Mouse (Mus musculus): ENCODE data around the gene Tekt4.

Gene Tekt4

GRCm38 (mm10) chr17:25432433-25433181, 21.8 kb upstream of the Tekt4 start:
- DNase-seq (ENCODE audit: low spot score): no peak

DNA sequence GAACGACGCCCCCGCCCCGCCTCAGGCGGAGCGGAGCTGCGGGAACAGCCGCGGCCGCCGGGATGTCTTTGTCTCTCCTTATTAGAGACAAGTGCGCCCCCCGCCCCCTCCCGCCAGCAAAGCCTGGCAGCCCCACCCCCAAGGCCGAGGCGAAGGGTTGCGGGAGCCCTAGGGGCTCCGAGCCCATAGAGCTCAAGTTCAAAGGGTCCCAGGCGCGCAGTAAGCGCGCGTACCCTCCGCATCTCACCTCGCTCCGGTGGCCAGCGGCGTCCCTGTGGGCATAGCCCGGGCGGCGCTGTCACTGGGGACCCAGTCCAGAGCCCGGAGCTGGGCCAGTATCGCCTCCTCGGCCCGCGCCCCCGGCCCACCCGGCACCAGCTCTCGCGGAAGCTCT, 21.2 kb upstream of the Tekt4 start:
- DNase-seq (ENCODE audit: low spot score): no peak

GRCm38 (mm10) chr17:25433617-25434606, 20.5 kb upstream of the Tekt4 start, which contains the start of gene Cacna1h:
Cacna1h (minus strand) TSS chr17:25433783.
- DNase-seq (ENCODE audit: low spot score): no peak

GRCm38 (mm10) chr17:25441417-25441816, 13.0 kb upstream of the Tekt4 start:
- DNase-seq (ENCODE audit: low spot score): no peak

- no peak for DNase-seq (ENCODE audit: low spot score)
Measured at GRCm38 (mm10) chr17:25442889-25443288, 11.5 kb upstream of the Tekt4 start.

DNA sequence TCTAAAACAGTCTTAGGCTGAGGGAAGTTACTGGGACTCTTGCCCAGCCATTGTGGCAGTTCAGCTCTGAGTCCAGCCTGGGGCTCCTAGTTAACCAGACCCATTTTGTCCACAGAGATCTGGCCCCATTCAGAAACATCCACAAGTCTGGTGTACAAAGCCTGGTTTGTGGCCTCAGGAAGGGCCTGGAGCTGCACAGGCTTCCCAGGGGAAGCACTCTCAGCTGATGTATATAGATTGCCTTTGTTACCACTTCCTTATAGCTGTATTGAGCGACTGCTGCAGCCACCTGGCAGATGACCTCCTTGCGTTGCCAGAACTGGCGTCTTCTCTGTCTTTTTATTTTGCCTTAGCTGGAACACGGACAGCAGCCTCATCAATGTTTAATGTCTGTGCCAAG, 9.3 kb upstream of the Tekt4 start:
- DNase-seq (ENCODE audit: low spot score): no peak

GRCm38 (mm10) chr17:25445841-25446240, 8.6 kb upstream of the Tekt4 start:
- no peak for DNase-seq (ENCODE audit: low spot score)

- no peak for DNase-seq (ENCODE audit: low spot score)
Measured at GRCm38 (mm10) chr17:25447865-25448264, 6.5 kb upstream of the Tekt4 start.

GRCm38 (mm10) chr17:25450329-25450728, 4.1 kb upstream of the Tekt4 start:
- DNase-seq (ENCODE audit: low spot score): no peak

DNA sequence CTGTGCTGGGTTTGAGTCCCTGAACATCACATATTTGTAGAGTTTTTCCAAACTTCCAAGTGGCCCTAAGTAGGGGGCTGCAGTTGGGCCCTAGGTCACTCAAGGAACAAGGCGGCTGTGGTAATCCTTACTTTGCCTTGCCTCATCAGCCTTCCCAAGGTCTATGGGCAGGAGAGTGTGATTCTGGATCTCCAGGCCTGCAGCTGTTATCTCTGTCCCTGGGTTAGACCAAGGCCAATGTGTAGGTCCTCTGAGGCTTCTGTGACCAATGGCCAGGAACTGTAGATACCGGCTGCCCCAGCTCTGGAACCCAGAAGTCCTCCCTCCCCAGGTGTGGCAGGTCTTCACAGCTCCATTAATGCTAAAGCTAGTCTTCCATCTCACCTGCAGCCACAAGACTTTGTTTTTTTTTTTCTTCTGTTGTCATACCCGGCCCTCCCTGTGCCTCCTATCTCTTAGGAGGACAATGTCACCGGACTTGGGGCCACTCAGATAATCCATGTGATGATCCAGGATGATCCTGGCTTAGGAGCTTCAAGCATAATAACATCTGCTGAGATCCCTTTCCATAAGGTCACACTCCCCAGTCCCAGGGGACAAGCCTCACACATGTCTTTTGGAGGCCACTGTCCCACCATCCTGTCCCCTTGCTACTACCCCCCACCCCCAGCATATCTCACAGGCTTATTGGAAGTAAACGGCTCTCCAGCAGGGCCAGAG, 2.0 kb upstream of the Tekt4 start:
- no peak for DNase-seq (ENCODE audit: low spot score)

DNA sequence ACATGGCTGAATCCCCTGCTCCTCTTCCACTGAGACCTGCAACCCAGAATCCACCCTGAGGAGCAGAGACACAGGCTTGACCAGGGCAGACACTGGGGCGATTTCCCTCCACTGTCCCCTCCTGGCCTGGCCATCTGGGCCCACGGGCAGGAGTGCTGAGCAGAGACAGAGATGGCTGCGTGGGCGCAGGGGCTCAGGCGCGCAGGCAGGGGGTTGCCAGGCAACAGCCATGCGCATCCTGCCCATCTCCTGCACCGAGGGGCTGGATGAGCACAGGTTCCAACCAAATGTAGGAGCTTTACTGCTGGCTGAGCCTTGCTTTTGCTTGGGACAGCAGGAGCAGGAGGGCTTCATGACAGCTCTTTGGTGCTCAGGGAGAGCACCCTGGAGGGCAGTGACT, 2.1 kb downstream of the Tekt4 start:
- DNase-seq (ENCODE audit: low spot score): no peak

DNA sequence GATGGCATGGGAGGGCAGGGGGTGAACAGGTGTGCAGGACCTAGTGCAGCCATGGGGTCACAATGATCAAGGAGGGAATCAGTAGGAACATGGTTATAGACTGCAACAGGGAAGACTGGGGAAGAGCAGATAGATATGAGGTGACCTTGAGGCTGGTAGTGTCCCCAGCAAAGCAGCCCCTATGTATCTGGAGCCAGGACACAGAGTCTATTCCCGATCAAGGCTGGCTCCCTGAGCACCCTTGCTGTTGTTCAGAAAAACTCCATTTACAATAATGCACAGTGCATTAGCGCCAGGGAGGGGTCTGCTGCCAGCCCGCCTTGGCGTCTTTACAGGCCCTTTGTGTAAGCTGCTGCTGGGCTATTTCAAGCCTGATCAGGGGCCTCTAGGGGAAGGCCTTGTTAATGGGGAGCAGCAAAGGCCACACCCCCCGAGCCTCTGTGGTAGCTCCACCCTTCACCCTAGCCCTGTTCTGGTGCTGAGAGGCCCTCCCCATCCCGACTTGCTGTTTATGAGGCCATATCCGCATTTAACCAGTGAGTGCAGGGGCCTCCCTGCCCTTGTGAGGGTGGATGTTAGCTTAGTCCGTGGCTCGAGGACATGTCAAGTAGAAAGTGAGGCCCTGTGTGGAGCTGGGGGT, 7.9 kb downstream of the Tekt4 start:
- no peak for DNase-seq (ENCODE audit: low spot score)

DNA sequence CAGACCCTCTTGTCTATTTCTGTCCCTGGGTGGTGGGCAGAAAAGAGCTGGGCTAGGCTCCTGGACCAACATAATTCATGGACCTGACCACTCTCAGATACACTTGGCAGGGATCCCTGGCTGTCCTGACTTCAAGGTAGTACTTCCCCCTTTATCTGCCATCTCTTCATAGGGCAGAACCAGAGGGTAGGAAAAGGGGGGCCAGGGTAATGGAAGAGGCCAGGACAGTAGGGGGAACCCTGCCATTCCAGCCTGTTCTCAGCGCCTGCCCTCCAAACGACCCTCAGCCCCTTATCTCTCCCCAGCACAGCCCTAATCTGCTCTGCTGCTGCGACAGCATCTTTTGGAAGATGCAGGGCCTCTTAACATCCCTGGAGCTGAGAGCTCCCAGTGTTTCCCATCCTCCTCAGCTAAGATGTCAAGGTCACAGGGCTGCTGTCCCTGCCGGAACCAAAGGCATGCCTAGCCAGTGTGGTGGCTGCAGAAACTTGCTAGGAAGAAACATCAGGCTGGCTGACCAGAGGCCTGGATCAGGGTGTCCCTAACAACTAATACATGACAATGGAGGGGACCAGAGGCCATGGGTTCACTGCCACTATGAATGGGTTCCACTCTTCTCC, 9.0 kb downstream of the Tekt4 start:
- no peak for DNase-seq (ENCODE audit: low spot score)

DNA sequence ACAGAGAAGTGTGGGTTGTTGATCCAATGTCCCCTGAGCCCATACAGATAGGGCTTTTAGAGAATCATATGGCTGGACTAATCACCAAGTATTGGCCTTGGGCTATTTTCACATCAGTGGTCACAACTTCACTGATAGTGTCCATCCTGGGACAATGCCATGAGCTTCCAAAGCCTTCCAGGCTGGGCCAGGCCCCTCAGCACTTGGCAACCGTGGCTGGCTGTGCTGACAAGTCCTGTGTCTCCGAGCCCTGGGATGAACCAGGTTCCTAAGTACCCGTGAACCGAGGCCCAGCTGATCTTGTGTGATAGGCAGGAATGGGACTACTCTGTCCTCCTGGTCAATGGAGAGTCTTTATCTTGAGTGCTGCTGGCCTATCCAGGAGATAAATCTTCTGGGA, 9.7 kb downstream of the Tekt4 start:
- no peak for DNase-seq (ENCODE audit: low spot score)

- no peak for DNase-seq (ENCODE audit: low spot score)
Measured at GRCm38 (mm10) chr17:25466257-25466656, 11.8 kb downstream of the Tekt4 start.

GRCm38 (mm10) chr17:25467781-25468180, 13.4 kb downstream of the Tekt4 start:
- no peak for DNase-seq (ENCODE audit: low spot score)

DNA sequence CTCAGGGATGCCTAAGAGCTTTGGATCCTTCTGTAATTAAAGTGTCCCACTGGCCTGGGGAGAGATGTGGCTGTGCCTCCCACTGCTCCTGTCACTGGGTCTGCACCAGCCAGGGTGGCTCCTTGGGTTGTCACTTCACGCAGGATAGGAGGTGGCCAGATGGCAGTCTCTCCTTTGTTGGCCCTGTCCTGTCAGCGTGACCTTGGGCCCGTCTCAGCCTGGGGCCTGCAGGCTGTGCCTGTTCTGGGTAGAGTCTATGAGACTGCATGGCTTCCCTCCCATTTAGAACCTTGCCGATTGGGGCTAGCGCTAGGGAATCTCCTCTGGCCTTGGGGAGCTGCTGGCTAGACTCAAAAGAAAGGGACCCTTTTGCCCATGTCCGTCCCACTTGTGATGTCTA, 13.9 kb downstream of the Tekt4 start:
- DNase-seq (ENCODE audit: low spot score): no peak

DNA sequence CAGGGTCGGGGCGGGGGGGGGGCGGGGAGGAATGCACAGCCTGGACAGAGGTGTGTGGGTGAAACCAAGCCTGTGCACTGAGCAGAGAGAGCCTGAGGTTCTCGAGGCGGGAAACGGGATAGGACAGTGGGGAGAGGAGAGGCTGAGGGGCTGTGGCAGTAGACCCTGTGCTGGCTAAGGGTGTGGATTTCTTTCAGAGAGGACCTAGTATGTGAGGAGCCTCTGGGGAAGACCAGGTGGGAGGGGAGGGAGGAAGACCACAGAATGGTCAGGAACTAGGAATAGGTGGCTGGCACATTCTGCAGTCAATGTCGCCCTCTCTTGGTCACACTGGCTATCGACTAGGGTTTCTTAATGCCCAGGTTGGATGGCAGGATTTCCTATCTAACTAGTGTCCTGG, 15.4 kb downstream of the Tekt4 start:
- DNase-seq (ENCODE audit: low spot score): no peak

GRCm38 (mm10) chr17:25471418-25471817, 17.0 kb downstream of the Tekt4 start:
- DNase-seq (ENCODE audit: low spot score): no peak

DNA sequence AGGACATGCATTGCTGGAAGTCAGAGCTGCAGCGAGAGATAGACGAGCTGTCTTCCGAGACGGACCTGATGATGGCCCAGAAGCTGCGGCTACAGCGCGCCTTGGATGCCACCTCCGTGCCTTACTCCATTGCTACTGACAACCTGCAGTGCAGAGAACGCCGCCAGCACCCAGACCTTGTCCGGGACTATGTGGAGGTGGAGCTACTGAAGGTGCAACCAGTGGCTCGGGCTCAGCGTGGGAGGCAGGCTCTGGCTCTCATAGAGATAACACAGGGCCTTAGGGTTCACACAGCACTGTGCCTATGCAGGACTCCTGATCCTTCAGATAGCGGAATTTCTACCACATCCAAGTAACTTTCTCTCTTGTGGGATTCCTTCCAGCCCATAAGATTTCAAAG, 17.6 kb downstream of the Tekt4 start:
- no peak for DNase-seq (ENCODE audit: low spot score)

GRCm38 (mm10) chr17:25474330-25475077, 20.1 kb downstream of the Tekt4 start:
- DNase-seq (ENCODE audit: low spot score): peak; percentile 55

Measured in layer of hippocampus, adult 9-10 months (tissue).